Mouse (Mus musculus): ENCODE measurements around the gene Hist1h2an.
"Not testable (repeated sequence)": the region's sequence is repeated elsewhere in the genome, so short reads cannot be mapped to it uniquely, and the experiment has no call there.

Gene Hist1h2an

DNA sequence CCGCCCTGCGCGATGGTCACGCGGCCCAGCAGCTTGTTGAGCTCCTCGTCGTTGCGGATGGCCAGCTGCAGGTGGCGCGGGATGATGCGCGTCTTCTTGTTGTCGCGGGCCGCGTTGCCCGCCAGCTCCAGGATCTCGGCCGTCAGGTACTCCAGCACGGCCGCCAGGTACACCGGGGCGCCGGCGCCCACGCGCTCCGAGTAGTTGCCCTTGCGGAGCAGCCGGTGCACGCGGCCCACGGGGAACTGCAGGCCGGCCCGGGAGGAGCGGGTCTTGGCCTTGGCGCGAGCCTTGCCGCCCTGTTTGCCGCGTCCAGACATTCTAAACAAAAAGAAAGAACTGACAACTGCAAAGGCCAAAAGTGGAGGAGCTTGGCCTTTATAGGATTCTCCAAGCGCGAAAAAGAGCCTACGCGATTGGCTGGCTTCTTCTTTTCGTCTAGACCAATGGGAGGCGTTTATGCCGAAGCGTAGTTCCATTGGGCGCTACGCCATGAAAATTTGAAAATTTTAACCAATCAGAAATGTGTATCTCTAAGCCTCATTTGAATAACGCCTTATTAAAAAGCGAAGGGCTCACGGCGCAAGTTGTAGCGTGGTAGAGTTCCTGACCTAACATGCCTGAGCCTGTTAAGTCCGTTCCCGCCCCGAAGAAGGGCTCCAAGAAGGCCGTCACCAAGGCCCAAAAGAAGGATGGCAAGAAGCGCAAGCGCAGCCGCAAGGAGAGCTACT lies at the start of gene Hist1h2an, which contains the start of gene Hist1h2bp:
Gene Hist1h2an, minus strand, starts transcription at position 320 of the 731 bp plus-strand sequence.
Gene Hist1h2bp, plus strand, starts transcription at position 563 of the 731 bp plus-strand sequence.
- DNase-seq: peak; percentile 77

DNA sequence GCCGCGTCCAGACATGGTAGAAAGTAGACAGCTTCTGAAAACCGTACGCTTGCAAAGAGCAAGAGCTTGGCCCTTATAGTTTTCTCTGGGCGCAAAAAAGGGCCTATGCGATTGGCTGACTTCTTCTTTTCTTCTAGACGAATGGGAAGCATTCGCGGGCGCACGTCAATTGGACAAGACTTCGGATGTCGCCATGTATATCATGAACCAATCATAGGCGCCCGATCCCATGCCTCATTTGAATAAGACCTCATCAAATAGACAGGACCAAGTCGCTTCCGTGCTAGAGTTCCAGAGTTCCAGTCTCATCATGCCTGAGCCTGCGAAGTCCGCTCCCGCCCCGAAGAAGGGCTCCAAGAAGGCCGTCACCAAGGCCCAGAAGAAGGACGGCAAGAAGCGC lies 46.4 kb upstream of the Hist1h2an start, which contains the start of the genes Hist1h2ap and Hist1h2br:
Gene Hist1h2ap, minus strand, starts transcription at position 47 of the 400 bp plus-strand sequence.
Gene Hist1h2br, plus strand, starts transcription at position 283 of the 400 bp plus-strand sequence.
- DNase-seq: not testable (repeated sequence)

DNA sequence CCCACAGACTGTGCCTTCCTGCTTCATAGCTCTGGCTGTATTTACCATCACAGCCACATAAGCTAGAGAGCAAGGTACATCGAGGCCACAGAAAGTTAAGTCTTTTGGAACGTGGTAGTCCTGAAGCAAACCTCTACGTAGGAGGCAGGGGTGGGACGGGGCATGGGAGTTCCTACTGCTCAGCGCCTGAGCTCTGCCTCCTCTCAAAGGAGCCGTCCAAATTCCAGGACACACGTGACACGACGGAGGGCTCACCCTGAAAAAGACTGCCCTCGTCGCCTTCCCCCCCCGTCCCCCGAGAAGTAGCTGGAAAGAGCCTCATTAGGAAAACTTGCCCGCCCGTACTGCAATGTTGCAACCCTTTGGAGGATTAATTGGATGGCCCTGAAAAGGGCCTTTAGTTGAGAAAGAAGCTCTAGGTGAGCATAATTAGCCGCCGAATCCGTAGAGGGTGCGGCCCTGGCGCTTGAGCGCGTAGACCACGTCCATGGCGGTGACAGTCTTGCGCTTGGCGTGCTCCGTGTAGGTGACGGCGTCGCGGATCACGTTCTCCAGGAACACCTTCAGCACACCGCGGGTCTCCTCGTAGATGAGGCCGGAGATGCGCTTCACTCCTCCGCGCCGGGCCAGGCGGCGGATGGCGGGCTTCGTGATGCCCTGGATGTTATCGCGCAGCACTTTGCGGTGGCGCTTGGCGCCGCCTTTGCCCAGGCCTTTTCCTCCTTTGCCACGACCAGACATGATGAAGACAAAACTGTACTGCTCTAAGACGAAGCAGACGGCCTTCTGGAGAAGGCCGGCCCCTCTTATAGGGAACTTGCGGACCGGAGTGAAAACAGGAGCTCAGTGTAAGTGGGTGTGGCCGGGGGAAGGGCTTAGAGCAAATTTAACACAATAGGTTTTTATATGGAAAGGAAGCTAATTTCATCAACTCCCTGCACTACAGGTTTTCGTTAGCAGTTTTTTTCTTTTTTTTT lies 44.7 kb upstream of the Hist1h2an start, which contains the start of gene Hist1h4n:
Gene Hist1h4n, minus strand, starts transcription at position 779 of the 977 bp plus-strand sequence.
- peak; percentile 43 for DNase-seq

DNA sequence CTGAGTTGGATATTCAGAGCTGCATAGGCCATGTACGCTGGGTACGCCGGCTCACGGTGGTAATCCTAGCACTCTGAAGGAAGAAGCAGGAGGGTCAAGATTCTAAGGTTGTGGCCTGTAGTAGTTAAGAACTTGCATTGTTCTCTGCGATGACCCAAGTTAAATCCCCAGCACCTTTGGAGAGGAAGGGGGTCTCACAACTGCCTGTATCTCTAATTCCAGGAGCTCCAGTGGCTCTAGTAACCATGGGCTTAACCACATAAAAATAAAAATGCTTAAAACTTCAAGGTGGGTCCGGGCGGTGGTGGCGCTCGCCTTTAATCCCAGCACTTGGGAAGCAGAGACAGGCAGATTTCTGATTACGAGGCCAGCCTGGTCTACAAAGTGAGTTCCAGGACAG lies 43.3 kb upstream of the Hist1h2an start:
- peak; percentile 17 for DNase-seq

DNA sequence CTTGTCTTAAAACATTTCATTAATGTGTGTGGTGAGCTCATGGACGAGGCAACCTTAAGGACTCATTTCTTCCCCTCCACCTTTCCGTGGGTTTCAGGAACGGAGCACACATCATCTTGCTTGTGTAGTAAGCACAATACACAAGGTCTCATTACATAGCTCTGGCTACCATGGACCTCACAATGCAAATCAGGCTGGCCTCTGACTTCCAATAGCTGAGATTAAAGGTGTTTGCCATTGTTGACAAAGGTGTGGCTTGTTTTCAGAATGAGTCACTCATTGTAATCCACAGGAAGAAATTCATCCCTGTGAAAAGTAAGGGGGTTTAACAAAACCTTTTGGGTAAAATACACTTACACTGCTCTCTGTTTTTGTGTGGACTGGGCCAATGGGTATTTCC lies 41.5 kb upstream of the Hist1h2an start:
- DNase-seq: no peak

DNA sequence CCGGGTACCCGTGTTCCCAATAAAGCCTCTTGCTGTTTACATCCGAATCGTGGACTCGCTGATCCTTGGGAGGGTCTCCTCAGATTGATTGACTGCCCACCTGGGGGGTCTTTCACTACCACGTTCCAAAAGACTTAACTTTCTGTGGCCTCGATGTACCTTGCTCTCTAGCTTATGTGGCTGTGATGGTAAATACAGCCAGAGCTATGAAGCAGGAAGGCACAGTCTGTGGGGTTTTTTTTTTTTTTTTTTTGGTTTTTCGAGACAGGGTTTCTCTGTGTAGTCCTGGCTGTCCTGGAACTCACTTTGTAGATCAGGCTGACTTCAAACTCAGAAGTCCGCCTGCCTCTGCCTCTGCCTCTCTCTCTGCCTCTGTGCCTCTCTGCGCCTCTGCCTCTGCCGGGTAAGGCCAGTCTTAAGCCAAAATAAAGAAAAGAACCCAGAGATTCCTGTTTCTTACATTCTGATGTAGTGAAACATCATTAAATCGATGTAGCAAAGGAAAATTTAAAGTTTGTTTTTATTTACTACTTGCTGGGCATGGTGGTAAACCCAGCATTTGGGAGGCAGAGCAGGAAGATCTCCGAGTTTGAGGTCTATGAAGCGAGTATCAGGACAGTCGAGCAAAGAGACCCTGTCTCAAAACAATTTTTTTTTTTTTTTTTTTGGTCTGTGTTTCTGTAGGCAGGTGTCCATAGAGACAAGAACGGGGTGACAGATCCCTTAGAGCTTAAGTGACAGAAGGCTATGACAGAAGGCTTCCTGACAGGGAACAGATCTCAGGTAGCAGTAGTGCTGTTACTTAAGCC lies 33.3 kb upstream of the Hist1h2an start:
- not testable (repeated sequence) for DNase-seq

DNA sequence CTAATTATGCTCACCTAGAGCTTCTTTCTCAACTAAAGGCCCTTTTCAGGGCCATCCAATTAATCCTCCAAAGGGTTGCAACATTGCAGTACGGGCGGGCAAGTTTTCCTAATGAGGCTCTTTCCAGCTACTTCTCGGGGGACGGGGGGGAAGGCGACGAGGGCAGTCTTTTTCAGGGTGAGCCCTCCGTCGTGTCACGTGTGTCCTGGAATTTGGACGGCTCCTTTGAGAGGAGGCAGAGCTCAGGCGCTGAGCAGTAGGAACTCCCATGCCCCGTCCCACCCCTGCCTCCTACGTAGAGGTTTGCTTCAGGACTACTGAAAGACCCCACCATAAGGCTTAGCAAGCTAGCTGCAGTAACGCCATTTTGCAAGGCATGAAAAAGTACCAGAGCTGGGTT lies 25.1 kb upstream of the Hist1h2an start:
- DNase-seq: peak; percentile 23

DNA sequence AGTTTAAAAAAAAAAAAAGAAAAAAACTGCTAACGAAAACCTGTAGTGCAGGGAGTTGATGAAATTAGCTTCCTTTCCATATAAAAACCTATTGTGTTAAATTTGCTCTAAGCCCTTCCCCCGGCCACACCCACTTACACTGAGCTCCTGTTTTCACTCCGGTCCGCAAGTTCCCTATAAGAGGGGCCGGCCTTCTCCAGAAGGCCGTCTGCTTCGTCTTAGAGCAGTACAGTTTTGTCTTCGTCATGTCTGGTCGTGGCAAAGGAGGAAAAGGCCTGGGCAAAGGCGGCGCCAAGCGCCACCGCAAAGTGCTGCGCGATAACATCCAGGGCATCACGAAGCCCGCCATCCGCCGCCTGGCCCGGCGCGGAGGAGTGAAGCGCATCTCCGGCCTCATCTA lies 24.5 kb upstream of the Hist1h2an start, which contains the start of gene Hist1h4m:
Gene Hist1h4m, plus strand, starts transcription at position 208 of the 400 bp plus-strand sequence.
- DNase-seq: peak; percentile 59

DNA sequence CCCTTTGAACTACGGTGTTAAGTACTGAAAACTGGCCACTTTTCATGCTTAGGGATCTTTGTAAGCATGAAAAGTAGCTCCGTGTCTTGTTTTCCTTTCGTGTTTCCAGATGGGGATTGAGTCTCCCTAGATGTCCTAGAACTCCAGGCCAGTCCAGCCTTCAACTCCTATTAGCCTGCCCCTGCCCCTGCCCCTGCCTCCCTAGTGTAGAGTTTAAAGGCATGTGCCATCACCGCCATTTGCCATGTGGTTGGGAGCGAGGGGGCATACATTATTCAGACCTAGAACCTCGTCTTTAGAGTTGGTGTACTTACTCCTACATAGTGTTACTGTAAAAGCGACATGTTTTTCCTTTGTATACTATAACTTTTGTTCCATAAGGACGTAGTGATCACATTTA lies 24.1 kb upstream of the Hist1h2an start:
- not testable (repeated sequence) for DNase-seq

DNA sequence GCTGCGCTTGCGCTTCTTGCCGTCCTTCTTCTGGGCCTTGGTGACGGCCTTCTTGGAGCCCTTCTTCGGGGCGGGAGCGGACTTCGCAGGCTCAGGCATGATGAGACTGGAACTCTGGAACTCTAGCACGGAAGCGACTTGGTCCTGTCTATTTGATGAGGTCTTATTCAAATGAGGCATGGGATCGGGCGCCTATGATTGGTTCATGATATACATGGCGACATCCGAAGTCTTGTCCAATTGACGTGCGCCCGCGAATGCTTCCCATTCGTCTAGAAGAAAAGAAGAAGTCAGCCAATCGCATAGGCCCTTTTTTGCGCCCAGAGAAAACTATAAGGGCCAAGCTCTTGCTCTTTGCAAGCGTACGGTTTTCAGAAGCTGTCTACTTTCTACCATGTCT lies 23.1 kb upstream of the Hist1h2an start, which contains the start of the genes Hist1h2bq and Hist1h2ao:
Gene Hist1h2bq, minus strand, starts transcription at position 125 of the 400 bp plus-strand sequence.
Gene Hist1h2ao, plus strand, starts transcription at position 393 of the 400 bp plus-strand sequence.
- DNase-seq: not testable (repeated sequence)

DNA sequence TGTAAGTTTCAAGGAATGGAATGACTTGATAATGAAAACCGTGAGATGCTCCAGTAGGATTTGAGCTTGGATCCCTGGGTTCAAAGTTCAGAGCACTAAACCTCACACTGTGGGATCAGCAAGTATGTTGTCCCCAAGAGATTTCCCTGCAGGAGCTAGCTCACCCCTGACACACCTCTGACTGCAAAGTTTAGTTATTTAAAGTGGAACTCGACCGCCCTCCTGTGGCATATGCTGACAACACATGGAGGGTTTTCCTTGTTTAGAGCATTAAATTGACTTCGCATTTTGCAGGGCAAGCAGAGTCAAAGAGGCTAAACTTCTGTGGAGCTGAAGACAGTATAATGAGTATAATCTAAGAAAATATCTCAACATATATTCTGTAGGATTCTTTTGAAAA lies 16.0 kb upstream of the Hist1h2an start:
- DNase-seq: not testable (repeated sequence)

DNA sequence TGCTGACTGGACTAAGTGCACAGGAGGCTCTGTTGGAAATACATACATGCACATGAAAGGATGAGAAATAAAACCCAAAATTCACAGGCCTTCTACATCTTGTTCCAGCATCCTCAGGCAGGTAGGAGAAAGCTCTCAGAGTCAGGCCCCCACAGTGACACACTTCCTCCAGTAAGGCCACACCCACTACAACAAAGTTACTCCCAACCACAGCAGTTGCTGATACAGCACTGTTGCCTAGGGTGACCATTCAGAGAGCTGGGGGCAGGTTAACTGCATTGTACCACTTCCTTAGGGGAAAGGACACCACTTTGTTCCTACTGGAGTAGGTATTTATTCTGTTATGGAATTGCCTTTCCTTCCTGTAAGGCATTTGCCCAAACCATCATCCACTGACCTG lies 10.1 kb upstream of the Hist1h2an start:
- DNase-seq: not testable (repeated sequence)

DNA sequence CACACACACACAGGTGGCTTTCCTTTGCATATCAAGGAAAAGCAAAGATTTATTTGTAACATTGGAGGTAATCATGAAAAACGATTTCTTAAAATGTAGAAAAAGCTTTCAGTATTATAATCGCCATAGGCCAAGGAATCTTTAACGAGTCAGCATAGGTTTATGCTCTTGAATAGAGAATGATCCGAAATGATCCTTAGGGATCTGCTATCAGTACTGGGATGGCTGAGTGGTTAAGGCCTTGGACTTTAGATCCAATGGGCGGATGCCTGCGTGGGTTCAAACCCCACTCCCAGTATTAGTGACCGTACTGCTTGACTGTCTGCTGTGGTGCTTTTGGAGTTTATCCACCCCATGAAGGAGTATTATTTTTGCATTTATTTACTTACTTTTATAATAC lies 8.6 kb upstream of the Hist1h2an start:
- DNase-seq: no peak

DNA sequence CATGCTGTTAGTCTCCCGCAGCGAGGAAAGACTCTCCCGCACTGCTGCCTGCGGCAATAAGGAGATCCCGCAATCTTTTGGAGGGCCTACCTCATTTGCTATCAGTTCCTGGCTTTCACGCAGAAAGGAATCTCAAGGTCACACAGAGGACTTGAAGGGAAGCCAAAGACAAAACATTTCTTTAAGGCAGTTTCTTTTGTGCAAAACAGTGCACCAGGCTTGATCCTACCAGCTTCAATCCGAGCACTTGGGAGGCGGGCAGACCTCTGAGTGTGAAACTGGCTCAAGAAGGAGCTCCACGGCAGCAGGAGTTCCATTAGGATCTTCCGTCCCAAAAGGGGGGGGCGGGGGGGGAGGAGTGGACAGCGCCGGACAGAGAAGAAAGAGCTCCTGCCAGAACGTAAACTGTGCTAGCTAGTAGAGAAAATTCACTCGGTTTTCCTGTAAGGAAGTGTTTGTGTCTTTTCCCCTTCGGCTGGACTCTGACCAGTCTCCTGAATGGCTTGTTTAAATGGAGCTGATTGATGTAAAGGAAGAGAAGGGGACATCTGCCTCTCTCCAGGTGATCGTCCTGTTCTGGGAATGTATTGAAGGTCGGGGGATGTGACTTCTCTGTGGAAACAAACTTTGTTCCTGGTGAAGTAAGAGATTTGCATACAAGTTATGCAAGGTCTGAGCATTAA lies 3.7 kb upstream of the Hist1h2an start:
- DNase-seq: peak; percentile 6

DNA sequence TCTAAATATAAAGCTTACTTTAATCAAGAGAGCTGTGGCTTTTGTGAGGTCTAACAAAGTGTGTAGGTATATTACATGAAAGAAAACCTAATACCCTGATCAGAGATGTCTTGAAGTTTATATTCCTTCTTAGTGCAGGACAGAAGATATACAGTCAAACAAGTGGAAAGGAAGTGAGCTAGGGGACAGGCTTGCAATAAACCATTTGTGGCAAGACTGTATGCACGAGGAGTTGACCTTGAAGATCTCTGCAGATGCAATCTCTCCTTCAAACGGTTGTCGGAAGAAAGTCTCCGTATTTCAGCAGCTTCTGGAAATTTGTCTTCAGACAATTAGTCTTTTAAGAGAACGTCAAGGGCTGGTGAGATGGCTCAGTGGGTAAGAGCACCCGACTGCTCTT lies 2.9 kb upstream of the Hist1h2an start:
- no peak for DNase-seq

DNA sequence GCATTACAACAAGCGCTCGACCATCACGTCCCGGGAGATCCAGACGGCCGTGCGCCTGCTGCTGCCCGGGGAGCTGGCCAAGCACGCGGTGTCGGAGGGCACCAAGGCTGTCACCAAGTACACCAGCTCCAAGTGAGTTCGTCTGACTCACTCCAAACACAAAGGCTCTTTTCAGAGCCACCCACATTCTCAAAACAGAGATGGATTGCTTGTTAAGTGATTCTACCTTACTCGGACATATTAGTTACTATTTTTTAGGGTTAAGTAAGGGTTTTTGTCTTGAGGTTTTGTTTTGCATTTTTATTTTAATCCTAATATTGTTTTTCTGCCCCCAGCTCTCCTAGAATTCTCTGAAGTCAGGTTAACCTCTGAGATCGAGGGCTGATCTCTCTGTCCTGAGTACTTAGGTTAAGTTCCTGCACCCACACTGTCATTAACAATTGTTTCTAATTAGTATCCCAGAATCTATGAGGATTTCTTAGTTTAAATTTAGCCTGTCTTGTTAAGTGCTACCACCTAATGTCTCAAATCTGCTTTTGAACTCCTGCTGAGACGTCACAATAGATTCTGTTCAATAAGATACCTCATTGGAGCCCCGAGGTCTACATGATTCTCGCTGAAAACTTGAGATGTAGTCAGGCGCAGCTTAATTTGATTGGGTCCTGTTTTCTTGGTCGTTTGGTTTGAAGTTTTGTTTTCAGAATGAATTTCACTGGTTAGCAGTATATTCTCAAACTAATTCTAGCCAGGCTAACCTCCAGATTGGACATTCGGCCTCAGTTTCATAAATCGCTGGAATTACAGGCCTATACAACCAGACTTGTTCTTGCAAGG lies 959 bp upstream of the Hist1h2an start:
- peak; percentile 17 for DNase-seq

DNA sequence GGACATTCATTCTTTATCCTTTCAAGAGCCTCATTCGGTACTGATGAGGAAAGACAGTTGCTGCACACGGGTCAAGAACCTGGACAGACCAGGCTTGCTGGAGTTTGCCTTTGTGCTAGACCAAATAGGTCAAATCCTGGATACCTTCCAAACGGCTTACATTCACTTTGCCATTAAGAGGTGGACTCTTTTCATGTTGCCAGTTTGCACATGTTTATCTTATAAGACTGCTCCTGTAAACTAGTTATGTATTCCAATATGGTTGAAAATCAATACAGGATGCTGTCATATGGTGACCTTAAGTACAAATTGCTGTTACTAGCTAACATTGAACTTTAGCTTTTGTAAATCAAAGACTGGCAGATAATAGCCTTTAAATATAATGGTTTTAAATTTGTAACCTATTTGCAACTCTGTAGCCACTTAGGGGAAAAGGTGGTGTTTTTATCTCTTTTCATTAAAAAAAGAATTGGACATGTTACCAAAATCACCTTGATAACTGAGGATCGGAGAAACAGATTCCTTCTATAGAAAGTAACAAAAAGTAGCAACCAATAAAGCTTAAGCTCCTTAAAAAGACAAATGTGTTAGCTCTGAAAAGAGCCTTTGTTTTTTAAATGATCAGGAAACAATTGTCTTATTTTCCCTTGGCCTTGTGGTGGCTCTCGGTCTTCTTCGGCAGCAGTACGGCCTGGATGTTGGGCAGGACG lies 674 bp downstream of the Hist1h2an start:
- no peak for DNase-seq

DNA sequence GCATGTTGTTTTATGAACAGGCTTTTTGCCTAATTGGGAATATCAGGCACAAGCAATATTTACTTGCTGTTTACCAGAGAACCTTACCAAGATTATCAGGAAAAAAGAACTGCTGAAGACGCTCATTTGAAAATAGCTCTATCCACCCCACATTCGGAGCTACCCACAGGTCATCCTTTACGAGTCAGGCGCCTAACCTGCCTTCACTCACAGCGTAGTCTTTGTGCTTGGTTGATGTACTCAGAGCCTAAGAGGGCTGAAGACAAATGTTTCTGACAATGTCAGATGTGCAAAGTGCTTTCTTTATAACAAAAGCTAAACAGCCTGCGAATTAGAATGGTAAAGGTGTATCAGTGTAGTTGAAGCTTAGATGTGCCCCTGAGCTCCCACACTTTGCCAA lies 2.7 kb downstream of the Hist1h2an start:
- no peak for DNase-seq

DNA sequence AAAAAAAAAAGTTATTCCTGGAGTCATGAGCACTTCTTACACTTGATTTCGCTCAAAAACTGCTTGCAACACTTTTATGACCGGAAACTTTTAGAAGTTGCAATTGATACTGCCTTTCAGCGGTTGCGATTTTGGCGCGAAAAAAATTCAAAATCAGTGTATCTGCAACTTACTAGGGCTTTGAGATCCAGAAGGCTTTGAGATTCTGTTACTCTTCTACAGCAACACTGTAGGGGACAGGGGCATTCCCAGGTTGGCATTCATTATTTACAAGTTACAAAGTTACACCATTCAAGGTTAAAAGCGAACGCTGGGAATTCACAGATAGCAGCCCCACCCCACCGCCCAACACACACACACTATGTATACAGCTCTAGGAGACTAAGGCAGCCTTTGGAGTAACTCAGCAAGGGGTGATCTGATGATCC lies 3.3 kb downstream of the Hist1h2an start:
- DNase-seq: peak; percentile 47

DNA sequence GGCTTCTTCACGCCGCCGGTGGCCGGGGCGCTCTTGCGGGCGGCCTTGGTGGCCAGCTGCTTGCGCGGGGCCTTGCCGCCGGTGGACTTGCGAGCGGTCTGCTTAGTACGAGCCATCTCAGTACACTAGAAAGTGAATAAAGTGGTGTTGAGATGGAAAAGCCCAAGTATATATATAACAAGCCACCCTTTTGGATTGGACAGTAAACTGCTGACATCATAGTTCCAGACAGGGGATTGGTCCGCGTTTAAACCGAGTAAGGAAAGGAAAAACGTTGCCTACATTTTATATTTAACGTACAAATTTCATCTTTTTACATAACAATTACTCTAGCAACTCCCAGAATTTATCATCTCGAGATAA lies 3.8 kb downstream of the Hist1h2an start, which contains the start of gene Hist1h3i:
Gene Hist1h3i, minus strand, starts transcription at position 116 of the 363 bp plus-strand sequence.
- peak; percentile 64 for DNase-seq
